Mouse (Mus musculus) B cell, adult (primary cell): Measurements from ENCODE around the gene Trim7. TPM values are rescaled to one million over a fixed set of nuclear protein-coding genes. Genes with fewer than 3 reads are reported as not detected.

ENCODE experiments used
- total RNA-seq: library from RNA; stranded (reverse); gene quantifications from 4 replicates; pipeline ENCODE4 v1.2.4, GENCODE M21; 2023; ENCODE audit not compliant: inconsistent age

The Trim7 gene
- 150 to 194 TPM (median 166 TPM) in 4 replicates for total RNA-seq

DNA sequence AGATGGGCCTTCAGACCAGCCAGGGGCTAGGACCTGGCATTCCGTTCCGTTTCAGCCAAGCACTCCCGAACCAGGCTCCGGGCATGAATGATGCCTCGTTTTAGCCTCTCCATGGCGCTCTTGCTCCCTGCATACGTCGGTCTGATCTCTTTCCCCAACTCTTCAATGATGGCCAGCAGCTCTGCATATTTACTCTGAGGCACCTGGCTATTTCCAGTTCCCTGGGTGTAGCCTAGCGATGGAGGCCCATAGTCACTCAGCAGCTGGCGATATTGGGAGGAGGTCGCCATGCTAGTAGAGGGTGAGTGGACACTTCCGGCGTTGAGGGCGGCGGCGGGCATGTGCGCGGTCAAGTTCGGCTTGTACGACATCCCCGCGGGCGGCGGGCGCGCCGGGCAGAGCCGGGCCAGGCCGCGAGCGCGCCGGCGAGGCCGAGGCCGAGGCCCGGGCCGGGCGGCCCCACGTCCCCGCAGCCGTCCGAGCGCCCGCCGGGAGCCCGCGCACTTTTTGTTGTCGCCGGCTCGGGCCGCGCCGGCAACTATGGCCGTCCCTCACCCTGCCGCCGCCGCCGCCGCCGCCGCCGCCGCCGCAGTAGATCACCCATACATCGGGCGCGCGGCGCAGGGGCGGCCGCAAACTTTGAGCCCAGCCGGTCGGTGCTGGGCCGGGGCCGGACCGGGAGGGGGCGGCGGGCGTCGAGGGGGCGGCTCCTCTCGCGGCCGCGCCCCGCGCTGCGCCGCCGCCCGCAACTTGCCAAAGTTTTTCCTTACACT lies at the start of gene Trim7, which contains the start of gene Gm12184:
Gene Trim7 (plus strand): TSS at position 162 of the 773 bp plus-strand sequence.
Gene Gm12184 (minus strand): TSS at position 677 of the 773 bp plus-strand sequence.

DNA sequence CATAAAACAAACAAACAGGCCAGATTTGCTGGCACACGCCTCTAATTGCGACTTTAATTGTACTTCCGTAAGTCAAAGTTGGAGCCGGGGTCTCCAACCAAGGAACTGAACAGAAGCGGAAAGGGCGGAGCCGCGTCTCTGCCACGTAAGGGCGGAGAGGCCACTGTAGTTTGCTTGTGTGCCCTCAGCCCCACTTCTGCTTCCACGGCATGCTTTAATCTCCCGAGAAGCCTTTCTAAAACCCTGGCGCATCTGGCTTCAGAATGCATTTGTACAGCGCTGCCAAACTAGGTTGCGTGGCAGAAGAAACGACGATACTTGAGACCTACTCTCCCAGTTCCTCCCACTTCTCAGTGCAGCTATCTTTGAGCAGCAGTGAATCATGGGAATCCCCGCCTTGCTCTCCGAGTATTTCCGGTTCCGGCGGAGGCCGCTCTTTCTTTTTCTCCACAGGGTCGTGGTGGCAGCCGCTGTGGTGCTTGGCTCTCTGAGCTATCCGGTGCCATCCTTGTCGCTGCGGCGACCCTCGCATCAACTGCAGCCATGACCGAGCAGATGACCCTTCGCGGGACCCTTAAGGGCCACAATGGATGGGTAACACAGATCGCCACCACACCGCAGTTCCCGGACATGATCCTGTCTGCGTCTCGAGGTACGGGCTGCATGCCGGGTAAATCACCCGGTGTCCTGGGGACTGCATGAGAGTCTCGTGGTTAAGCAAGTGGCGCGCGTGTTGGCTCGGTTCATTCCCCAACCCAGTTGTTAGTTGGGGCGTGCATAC lies 25.8 kb upstream of the Trim7 start, which contains the start of gene Rack1:
Gene Rack1 (plus strand): TSS at position 412 of the 781 bp plus-strand sequence.

DNA sequence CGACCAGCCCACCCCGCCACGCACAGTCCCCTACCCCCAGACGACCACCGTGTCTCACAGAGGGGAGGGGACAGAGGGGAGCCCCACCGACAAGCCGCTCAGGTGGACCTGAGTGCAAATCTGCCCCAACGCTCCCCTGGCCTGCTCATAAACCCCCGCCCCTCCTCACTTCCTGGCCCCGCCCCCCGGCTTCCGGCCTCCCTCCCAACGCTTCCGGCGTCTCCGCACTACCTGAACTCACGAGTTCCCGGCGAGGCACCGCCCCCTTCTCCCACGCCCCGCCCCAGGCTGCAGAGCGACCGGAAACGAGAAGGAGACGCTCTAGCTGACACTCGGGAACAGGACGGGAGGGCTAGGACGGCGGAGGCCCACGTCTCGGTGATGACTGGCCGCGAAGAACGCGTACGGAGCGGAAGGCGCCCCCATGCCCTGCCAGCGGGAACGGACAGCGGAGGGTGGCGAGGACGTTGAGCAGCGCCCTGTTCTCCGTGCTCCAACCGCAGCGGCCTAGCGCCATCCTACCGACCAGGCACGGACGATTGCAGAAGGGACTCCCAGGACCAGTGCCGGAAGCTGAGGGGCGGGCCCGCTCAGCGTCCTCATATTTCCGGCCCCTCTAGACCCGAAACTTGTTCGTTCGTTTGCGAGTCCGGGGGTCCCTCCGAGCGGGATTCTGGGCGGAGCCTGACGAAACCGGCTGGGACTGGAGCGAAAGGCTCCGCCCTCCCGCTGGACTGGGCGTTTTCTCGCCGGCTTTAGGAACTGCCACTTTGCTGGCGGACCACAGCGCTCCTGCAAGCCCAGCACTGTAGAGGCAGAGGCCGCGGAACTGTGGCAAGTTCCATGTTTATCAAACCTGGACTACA lies 8.9 kb upstream of the Trim7 start, which contains the start of gene Trim41:
Gene Trim41 (minus strand): TSS at position 554 of the 866 bp plus-strand sequence.

DNA sequence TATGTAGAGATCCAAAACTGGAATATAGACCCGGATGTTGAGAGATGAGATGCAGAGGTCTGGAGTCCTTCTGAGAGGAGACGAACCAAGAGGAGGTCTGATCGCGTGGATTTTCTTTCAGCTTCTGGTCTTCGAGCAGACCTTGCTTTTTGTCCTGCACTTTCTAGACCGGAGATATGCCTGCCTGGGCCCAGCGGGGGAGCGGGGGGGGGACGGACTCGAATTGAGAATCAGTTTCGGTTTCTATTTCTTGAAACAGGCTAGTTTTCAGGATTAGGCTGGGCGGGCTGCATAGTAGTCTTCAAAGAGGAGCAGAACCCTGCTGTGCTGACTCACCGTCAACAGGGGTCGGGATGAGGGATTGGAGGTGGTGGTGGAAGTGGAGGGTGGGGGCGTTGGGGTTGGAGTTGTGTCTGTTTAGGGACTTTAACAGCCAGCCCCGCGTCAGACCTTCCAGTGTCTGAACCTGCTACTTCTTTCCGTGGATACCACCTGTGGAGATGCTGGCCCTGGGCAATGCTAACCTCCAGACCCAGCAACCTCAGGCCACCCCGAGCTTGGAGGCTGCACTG lies 45.3 kb downstream of the Trim7 start, which contains the start of gene Irgm1:
Gene Irgm1 (minus strand): TSS at position 483 of the 572 bp plus-strand sequence.

Other genes starting within 250 kb of the Trim7 start
- gene Rack1, start 25.8 kb upstream of the Trim7 start, total RNA-seq: 1,496 to 1,621 TPM (median 1,552 TPM) in 4 replicates
- gene Trim41, start 8.8 kb upstream of the Trim7 start, total RNA-seq: 54.3 to 70.1 TPM (median 66.1 TPM) in 4 replicates
- 1.1 to 1.7 TPM (median 1.3 TPM) in 4 replicates for gene Gm12184, start 515 bp downstream of the Trim7 start, total RNA-seq
- 38.4 to 53.1 TPM (median 43.4 TPM) in 4 replicates for gene Irgm1, start 45.5 kb downstream of the Trim7 start, total RNA-seq
- 8.8 to 14.4 TPM (median 10.4 TPM) in 4 replicates for gene Gm5431, start 76.1 kb downstream of the Trim7 start, total RNA-seq
- 44.1 to 57.9 TPM (median 54.0 TPM) in 4 replicates for gene Psme2b, start 120.0 kb downstream of the Trim7 start, total RNA-seq
- gene Olfr56, start 152.7 kb downstream of the Trim7 start, total RNA-seq: 0.35 to 0.63 TPM (median 0.47 TPM) in 4 replicates
- gene 9930111J21Rik1, start 153.3 kb downstream of the Trim7 start, total RNA-seq: 87.0 to 97.7 TPM (median 90.3 TPM) in 4 replicates
- gene Gm12185, start 166.1 kb downstream of the Trim7 start, total RNA-seq: 1.3 to 2.0 TPM (median 1.8 TPM) in 4 replicates
- 0.30 to 1.1 TPM (median 0.63 TPM) in 3 of 4 replicates, not detected in the other for gene Tgtp1, start 168.0 kb downstream of the Trim7 start, total RNA-seq
- 102 to 129 TPM (median 125 TPM) in 4 replicates for gene 9930111J21Rik2, start 225.1 kb downstream of the Trim7 start, total RNA-seq
- 2.7 to 6.9 TPM (median 4.7 TPM) in 4 replicates for gene Tgtp2, start 238.1 kb downstream of the Trim7 start, total RNA-seq